Mouse (Mus musculus) left cerebral cortex, postnatal 14 days (tissue): ENCODE results near the gene Tril. TPM values are rescaled to one million over a fixed set of nuclear protein-coding genes. Genes with fewer than 3 reads are reported as not detected.

ENCODE experiments used
- DNase-seq, 2 experiments: peaks; one replicate each; pipeline ENCODE4 v3.0.0; 2021 to 2022; ENCODE audit warnings: low spot score in 2 of 2, mixed read lengths in 1 of 2
- intact Hi-C: fragments of 180-260 bp; cut with DNase I; formaldehyde crosslinking; loops from one replicate; pipeline ENCODE4 v1.15.1; 2025
- long read RNA-seq, 2 experiments: library from polyadenylated mRNA; stranded (forward); transcript quantifications; one replicate each; pipeline ENCODE4 v2.0.0; 2021
- total RNA-seq, 2 experiments: library from RNA; stranded (reverse); gene quantifications; 2 replicates each; pipeline ENCODE4 v1.2.3; 2021

Tril gene
- 10 to 100 TPM; 43.0 to 47.2 TPM for total RNA-seq
- long read RNA-seq, experiment 1, full-length matches to known transcripts = 71 of 71 reads
- long read RNA-seq, experiment 1, partial matches to known transcripts = 0 of 71 reads
- long read RNA-seq, experiment 1, other reads (novel, unspliced or antisense) = 0 of 71 reads
- long read RNA-seq, experiment 2, full-length matches to known transcripts = 66 of 66 reads
- long read RNA-seq, experiment 2, partial matches to known transcripts = 0 of 66 reads
- long read RNA-seq, experiment 2, other reads (novel, unspliced or antisense) = 0 of 66 reads

GRCm38 (mm10) chr6:53820486-53820985 lies at the start of gene Tril:
Gene Tril, minus strand, starts transcription at chr6:53820830.
- intact Hi-C loops = loop anchor here (2.0 to 5.0 kb wide), 3 partner anchors 37 to 138 kb away; no protein-coding TSS in a partner anchor
- peak; percentile 51 to 57 for DNase-seq

GRCm38 (mm10) chr6:53863011-53863410 lies 42.4 kb upstream of the Tril start:
- no peak for DNase-seq
- intact Hi-C loops = no loop called here

DNA sequence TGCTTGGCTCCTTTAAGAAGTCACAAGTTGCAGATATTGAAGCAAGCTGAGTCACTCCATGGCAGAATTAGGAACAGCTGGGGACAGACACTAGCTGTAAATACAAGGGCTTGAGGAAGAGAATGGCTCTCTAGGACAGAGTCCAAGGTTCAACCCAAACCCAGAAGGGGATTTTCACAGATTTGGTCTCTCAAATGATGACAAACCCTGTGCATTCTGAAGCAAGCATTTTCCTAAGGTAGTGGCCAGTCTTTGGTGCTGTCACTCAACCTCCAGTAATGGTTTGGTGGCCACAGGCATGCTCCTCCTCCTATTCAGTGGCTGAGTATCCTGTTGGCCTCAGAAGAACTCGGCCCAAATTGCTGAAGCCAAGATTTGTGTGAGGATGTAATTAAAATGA lies 38.5 kb upstream of the Tril start:
- intact Hi-C loops = loop anchor here (5.0 kb wide), 1 partner anchor 37 kb away; the partner anchor contains the start of gene Tril

DNA sequence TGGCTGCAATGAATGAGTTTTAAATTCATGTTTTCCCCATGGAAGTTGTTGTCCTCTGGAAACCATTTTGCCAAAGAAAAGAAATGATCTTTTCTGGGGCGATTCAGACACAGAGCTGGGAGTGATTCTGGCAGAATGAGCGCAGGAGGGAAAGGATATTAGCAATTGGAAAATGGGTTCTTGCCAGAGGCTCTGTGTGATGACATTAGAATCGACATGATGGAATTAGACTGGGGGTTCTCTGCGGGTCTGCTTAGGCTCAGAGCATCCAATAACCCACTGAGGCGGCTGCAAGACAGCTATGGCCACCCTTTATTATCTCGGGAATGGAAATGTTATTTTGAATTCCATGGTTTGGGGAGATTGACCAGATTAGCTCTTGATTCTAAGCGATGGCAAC lies 37.2 kb upstream of the Tril start:
- intact Hi-C loops = loop anchor here (5.0 kb wide), 1 partner anchor 36 kb away; the partner anchor contains the start of gene Tril
- DNase-seq = no peak

More for the DNA sequence above, 38.5 kb upstream of the Tril start:
- DNase-seq = no peak

- intact Hi-C loops = loop anchor here (5.0 kb wide), 1 partner anchor 34 kb away; the partner anchor contains the start of gene Tril
- no peak for DNase-seq
These were observed 36.1 kb upstream of the Tril start for GRCm38 (mm10) chr6:53856775-53857174.

- intact Hi-C loops = loop anchor here (5.0 kb wide), 1 partner anchor 33 kb away; the partner anchor contains the start of gene Tril
- peak; percentile 17 to 21 for DNase-seq
These were observed 34.6 kb upstream of the Tril start for GRCm38 (mm10) chr6:53854971-53855856.

- DNase-seq = peak; percentile 8 to 23
- intact Hi-C loops = no loop called here
These were observed 33.6 kb upstream of the Tril start for GRCm38 (mm10) chr6:53854226-53854625.

- intact Hi-C loops = no loop called here
- no peak for DNase-seq
These were observed 32.9 kb upstream of the Tril start for GRCm38 (mm10) chr6:53853546-53853945.

GRCm38 (mm10) chr6:53844626-53845025 lies 24.0 kb upstream of the Tril start:
- no peak for DNase-seq
- intact Hi-C loops = no loop called here

DNA sequence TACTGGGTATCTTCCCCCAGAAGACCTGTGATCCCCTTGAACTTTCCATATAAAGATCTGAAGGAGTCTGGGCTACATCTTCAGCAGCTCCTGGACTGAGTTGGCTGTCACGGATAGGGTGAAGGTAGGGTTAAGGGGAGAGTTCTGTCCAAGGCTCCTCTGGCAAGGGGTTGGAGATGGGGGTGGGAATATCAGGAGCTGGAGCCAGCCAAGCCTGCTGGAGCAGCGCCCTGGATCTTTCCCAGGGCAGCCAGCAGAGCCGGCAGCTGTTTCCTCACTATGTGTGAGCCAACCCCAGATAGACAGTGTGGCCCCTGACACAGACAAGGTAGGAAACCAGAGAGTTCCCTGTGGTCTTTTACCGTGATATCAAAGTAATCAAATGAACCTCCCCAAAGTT lies 4.6 kb upstream of the Tril start:
- DNase-seq = peak in 1 of 2 experiments; percentile 27
- intact Hi-C loops = no loop called here

- peak in 1 of 2 experiments; percentile 15 for DNase-seq
- intact Hi-C loops = loop anchor here (2.0 to 5.0 kb wide), 3 partner anchors 36 to 138 kb away; no protein-coding TSS in a partner anchor
These were observed 441 bp upstream of the Tril start for GRCm38 (mm10) chr6:53821041-53821501.

DNA sequence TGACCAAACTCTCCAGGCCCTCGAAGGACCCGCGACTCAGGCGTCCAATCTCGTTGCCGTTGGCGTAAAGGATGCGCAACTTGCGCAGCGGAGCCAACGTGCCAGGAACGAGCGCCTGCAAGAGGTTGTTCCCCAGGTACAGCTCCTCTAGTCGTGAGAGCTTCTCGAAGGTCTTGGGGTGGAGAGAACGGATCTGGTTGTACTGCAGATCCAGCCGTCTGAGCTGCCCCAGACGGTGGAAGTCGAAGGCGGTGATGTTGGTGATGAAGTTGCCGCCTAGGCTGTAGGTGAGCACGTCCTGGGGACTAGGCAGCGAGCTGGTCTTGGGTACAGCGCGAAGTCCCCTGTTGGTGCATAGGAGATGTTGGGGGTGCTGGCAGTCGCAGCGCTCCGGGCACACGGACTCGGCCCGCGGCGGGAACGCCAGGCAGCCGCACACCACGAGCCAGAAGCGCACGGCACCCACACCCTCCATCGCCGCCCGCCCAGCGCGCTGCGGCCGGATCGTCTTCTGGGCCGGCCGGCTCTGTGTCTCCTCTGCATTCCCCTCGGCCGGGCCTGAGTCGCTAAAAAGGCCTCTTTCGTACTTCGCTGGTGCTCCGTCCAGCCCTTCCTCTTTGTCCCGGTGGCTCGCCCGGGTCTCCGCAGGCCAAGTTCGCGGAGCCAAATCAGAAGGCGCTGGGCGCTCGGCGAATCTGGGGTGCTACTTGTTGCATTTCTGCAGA lies 707 bp downstream of the Tril start:
- DNase-seq = peak in 1 of 2 experiments; percentile 9
- intact Hi-C loops = loop anchor here (1.0 to 5.0 kb wide), 4 partner anchors 37 to 139 kb away; no protein-coding TSS in a partner anchor

DNA sequence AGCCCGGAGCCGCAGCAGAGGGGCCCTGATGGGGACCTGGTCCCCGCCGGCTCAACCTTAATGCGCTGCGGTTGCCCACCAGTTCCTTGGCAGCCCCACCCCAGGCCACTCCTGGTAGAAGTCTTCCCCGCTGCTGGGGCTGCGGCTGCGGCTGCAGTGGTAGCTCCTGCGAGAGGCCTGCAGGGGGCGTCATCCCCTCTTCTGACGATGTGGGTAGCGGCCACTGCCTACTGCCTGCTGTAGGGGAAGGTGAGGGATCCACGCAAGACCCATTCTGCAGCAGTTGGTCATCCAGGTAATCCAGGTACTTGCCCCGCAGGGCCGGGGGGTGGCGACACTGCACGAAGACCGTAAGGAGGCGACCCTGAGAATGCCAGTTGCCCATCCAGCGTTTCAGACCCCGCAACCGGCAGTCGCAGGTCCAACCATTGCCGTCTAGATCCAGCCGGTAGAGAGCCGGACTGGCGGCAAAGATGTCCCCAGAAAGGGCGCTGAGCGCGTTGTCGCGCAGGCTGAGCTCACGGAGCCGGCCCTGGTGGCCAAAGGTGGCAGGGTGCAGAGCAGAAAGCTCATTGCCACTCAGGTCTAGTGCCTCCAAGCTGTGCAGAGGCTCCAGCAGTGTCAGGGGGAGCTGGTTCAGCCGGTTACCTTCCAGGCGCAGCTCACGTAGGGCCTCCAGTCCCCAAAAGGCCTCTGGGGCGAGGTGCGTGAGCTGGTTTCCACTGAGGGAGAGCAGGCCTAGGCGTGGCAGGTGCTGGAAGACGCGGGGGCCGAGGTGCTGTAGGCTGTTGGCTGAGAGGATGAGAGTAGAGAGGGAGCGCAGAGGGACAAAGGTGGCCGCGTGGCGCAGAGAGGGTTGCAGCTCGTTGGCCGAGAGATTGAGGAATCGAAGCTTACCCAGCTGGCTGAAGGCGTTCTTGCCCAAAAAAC lies 1.6 kb downstream of the Tril start:
- intact Hi-C loops = loop anchor here (1.0 kb wide), 1 partner anchor 135 kb away; no protein-coding TSS in a partner anchor
- peak; percentile 22 to 44 for DNase-seq

DNA sequence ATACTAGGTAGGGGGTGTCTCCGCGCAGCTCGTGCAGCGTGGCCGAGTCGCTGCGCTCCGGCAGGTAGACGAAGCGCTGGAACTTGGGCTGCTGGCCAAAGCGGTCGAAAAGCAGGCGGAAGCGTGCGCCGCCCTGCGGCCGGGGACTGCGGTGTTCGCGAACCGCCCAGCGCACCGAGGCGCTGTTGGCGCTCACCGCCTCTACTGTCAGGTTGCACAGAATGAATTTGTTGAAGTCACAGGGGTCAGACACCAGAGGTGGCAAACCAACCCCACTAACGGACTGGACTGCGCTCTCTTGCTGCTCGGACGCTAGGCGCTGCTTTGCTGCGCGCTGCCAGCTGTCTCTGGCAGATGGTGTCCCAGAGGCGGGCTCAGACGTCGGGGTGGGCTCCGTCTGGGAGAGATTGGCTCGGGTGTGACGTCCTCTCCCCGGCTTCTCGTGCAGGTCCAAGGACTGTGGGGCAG lies 2.3 kb downstream of the Tril start:
- peak; percentile 45 to 62 for DNase-seq
- intact Hi-C loops = no loop called here

- no peak for DNase-seq
- intact Hi-C loops = no loop called here
These were observed 2.9 kb downstream of the Tril start for GRCm38 (mm10) chr6:53817763-53818174.

DNA sequence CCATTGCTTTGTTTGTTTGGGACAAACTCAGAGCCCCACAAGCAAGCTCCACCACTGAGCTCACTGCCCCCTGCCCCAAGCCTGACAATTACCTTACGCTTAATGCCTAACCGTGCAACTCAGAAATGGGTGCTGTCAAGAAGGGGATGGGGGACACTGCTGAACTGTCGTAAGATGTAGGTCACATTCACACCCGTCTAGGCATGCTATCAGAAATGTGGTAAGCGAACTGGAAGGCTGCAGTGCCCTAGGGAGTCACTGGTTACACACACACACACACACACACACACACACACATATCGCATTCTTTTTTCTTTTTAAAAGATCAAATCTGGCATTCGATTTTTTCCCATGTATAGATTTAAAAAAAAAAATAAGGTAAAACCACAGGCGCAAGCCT lies 4.0 kb downstream of the Tril start:
- no peak for DNase-seq
- intact Hi-C loops = no loop called here

GRCm38 (mm10) chr6:53815691-53816090 lies 4.9 kb downstream of the Tril start:
- DNase-seq = no peak
- intact Hi-C loops = no loop called here

DNA sequence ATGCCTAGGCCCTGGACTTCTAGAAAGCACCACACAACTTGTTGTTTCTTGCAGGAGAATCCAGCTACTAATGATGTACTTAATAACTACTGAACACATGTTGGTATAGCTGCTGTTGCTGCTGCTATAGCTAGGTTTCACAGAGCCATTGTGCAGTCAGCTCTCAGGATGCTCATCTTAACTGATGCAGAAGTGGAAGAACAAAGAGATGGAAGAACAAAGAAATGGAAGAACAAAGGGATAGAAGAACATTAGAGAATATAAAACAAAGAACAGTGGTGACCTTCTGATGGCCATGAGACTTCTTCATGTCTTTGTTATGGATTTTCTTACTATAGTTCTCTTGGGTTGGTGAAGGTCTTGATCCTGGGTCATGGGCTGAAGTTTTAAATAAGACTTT lies 6.4 kb downstream of the Tril start:
- intact Hi-C loops = no loop called here
- no peak for DNase-seq
